Mouse (Mus musculus): ENCODE measurements around the gene Bcl9. TPM values are rescaled to one million over a fixed set of nuclear protein-coding genes. Genes with fewer than 3 reads are reported as not detected.

Gene Bcl9
- polyA plus RNA-seq, 1 experiment, result 13.9 TPM

DNA sequence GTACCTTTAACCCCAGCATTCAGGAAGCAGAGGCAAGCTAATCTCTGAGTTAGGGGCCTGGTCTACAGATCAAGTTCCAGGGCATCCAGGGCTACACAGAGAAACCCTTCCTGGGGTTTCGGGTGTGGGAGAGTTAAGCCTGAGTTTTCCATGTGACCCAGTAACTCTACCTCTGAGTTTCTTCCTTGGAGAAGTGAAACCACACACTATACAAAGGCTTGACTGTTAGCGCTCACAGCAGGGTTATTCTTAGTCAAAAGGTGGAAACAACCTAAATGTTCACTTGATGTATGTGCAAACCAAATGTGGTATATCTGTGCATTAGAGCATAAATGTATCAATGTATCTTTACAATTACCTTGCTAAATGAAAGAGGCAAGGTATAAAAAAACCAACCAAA lies 59.2 kb downstream of the Bcl9 start:
- no peak for DNase-seq (ENCODE audit: low read depth, low spot score)
- WGBS, result 92% methylated on average over 2 of the region's 2 CpGs

GRCm38 (mm10) chr3:97237403-97237802 lies 60.3 kb downstream of the Bcl9 start:
- no peak for DNase-seq (ENCODE audit: low read depth, low spot score)
- whole genome bisulfite sequencing, result 96% methylated on average over 2 of the region's 2 CpGs

GRCm38 (mm10) chr3:97234797-97235196 lies 62.9 kb downstream of the Bcl9 start:
- WGBS, result 93% methylated on average over 14 of the region's 14 CpGs

GRCm38 (mm10) chr3:97232328-97232727 lies 65.4 kb downstream of the Bcl9 start:
- WGBS, result 21% methylated on average over 3 of the region's 3 CpGs
- DNase-seq (ENCODE audit: low read depth, low spot score), result no peak

More at GRCm38 (mm10) chr3:97234797-97235196, 62.9 kb downstream of the Bcl9 start:
- no peak for DNase-seq (ENCODE audit: low read depth, low spot score)

- DNase-seq (ENCODE audit: low read depth, low spot score), result no peak
- 79% methylated on average over 9 of the region's 9 CpGs for WGBS
Observed at GRCm38 (mm10) chr3:97231857-97232256, 65.9 kb downstream of the Bcl9 start.

- WGBS, result 93% methylated on average over 5 of the region's 5 CpGs
- DNase-seq (ENCODE audit: low read depth, low spot score), result no peak
Observed at GRCm38 (mm10) chr3:97230631-97231404, 66.9 kb downstream of the Bcl9 start.

DNA sequence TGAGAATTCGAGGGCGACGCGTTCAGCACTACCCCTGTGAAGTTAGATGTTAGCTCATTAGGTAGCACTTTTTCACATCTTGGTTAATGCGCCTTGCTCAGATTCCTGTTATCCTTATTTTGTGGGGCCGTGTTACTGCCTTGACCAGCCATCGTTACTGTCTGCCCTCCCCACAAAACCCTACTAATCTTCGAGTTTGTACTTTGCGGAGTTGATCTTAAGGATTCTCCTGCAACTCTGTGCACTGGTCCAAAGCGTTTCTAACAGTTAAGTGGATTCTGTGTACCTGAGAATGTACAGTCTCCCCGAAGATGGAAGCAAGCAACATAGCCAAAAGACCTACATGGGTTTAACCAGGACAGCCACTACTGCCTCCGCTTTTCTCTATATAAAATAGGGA lies 69.3 kb downstream of the Bcl9 start:
- WGBS, result 38% methylated on average over 12 of the region's 12 CpGs
- no peak for DNase-seq (ENCODE audit: low read depth, low spot score)

- no peak for DNase-seq (ENCODE audit: low read depth, low spot score)
- WGBS, result 2% methylated on average over 16 of the region's 16 CpGs
Observed at GRCm38 (mm10) chr3:97228020-97228419, 69.7 kb downstream of the Bcl9 start.

- DNase-seq (ENCODE audit: low read depth, low spot score), result peak; percentile 39
- 2% methylated on average over 45 of the region's 79 CpGs for WGBS
Observed at GRCm38 (mm10) chr3:97227259-97228005, 70.3 kb downstream of the Bcl9 start.

DNA sequence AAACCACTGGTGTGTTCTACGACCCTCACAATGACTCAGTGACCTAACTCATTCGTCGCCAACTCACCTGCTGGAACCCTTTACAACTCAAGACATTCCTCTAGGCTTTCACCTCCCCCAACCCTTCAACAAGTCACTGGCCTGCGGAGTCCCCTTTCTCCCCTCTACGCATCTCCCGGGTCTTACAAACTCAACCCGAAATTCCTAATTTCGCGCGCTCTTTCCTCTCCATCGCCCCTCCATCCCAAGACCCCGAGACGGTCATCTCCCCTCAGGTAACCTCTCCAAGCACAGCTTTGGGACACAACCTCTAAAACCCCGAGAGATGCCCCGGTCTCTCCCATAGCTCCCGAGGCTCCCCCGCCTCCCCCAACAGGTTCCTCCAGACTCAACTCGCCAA lies 71.0 kb downstream of the Bcl9 start:
- WGBS, result 5% methylated on average over 18 of the region's 18 CpGs
- DNase-seq (ENCODE audit: low read depth, low spot score), result no peak

GRCm38 (mm10) chr3:97225231-97225630 lies 72.5 kb downstream of the Bcl9 start:
- no peak for DNase-seq (ENCODE audit: low read depth, low spot score)
- WGBS, result 66% methylated on average over 5 of the region's 5 CpGs

DNA sequence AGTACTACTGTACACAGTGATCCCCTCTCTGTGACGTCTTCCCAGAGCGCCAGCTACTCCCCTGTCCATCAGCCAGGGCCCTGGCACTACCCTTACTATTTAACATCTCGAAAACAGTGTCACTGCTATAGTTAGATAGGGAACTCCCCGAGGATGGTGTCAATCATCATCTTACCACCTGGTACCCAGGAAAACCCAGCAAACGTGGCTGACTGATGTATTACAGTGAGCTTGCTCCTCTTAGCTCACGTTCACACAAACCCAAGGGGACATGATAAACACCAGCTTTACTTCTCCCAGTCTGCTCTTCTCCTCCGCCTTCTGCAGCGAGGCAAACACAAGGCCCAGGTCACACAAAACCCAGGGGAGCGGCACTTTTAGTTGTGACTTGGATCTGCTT lies 74.5 kb downstream of the Bcl9 start:
- no peak for DNase-seq (ENCODE audit: low read depth, low spot score)
- 84% methylated on average over 9 of the region's 9 CpGs for WGBS

DNA sequence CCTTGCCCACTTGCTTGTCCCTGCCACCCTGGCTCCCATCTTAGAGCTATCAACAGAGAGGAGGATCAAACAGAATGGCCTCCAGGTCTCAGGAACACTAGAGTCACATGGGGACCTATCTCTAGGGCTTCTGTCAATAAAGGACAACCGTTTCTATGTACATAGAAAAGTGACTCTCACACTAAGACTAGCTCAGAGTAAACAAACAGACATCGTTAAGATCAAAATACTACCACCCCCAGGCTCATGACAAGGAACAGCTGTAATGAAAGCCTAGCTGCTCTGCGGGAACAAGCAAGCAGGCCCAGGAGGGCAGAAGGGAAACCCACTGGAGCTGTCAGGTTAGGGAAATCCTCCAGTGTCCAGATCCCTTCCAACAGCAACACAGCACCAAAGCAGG lies 82.2 kb downstream of the Bcl9 start:
- DNase-seq (ENCODE audit: low read depth, low spot score), result no peak
- 19% methylated on average over 3 of the region's 3 CpGs for WGBS

DNA sequence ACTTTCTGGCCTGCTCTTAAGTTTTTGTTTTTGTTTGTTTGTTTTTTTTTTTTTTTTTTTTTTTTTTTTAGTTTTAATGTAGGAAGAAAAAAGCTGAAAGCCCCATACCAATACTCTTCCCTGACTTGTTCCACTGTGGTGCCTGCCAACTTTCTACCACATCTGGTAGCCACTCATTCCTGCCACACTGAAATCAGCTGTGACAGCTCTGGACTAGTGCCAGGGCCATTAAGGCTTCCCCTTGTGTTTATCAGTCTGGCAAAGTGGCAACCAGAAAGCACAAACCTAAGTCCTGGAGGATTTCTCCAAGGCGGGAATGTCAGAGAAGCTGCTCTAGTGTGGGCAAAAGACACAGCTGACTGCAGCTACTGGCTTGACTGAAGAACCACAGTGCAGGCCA lies 83.3 kb downstream of the Bcl9 start:
- 16% methylated on average over 1 of the region's 1 CpGs for WGBS
- no peak for DNase-seq (ENCODE audit: low read depth, low spot score)

GRCm38 (mm10) chr3:97213871-97214270 lies 83.8 kb downstream of the Bcl9 start:
- DNase-seq (ENCODE audit: low read depth, low spot score), result no peak
- 90% methylated on average over 10 of the region's 10 CpGs for WGBS

GRCm38 (mm10) chr3:97211177-97211576 lies 86.5 kb downstream of the Bcl9 start:
- WGBS, result 20% methylated on average over 5 of the region's 5 CpGs
- DNase-seq (ENCODE audit: low read depth, low spot score), result peak; percentile 64

DNA sequence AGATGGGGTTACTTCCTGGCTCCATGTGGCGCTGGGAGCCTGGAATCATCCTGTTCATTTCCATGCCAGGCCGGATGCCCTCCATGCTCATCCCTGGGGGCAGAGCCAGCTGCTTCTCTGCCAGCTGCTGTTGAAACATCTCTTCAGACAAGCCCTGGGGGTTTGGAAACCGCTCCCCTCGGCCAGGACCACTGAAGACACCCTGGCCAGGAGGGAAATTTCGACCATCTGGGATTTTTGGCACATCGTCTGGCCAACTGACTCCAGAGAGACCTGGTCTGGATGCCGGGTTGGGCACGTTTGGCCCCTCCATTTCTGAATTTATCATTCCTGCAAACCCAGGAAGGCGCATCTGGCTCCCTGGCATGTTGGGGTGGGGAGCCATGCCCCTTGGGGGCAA lies 88.4 kb downstream of the Bcl9 start:
- no peak for DNase-seq (ENCODE audit: low read depth, low spot score)
- 82% methylated on average over 9 of the region's 9 CpGs for WGBS

- DNase-seq (ENCODE audit: low read depth, low spot score), result no peak
- WGBS, result 56% methylated on average over 3 of the region's 3 CpGs
Observed at GRCm38 (mm10) chr3:97206521-97206920, 91.2 kb downstream of the Bcl9 start.

DNA sequence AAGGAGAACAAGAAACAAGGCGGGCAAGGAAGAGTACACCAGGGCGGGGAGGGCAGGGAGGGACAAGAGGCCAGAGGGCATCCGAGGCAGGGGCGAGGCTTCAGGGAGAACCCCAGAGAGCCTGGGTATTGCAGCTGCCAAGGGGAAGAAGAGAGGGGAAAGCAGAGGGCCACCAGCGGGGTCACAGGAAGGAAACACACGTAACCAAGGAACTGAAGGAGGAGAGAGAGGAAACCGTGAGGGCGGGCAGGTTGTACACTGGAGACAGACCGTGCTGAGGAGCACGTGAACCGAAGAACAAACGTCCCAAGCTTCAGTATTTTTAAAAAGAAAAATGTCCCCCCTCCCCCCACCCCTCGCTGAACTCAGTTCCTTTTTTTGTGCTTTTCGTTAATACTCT lies 93.8 kb downstream of the Bcl9 start:
- DNase-seq (ENCODE audit: low read depth, low spot score), result no peak
- 62% methylated on average over 14 of the region's 14 CpGs for WGBS

- WGBS, result 54% methylated on average over 5 of the region's 5 CpGs
- no peak for DNase-seq (ENCODE audit: low read depth, low spot score)
Observed at GRCm38 (mm10) chr3:97201943-97202342, 95.8 kb downstream of the Bcl9 start.

DNA sequence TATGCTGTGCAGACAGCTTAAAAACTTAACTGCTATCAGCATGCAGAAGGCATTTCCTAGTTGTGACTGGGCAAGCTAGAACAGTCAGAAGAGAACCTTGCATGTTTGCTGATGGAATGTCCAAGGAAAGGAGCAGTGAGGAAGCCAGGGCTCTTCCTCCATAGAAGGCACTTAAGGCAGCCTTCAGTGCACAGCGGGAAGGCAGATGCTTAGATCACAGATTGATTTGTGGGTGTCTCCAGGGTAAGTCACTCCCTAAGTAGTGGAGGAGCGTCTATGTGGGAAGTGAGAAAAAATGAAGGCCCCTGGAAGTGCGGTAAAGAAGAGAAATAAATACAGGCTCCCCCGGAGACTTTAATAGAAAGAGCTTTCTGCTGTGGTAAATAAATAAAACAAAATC lies 98.5 kb downstream of the Bcl9 start:
- DNase-seq (ENCODE audit: low read depth, low spot score), result no peak
- WGBS, result 65% methylated on average over 4 of the region's 4 CpGs

Measured in large intestine, adult 2 months (tissue).